Mouse (Mus musculus): Measurements from ENCODE around the gene Sema4b.
A peak's percentile ranks its signal among the peaks of the same experiment; 100 is the strongest.

Gene Sema4b

DNA sequence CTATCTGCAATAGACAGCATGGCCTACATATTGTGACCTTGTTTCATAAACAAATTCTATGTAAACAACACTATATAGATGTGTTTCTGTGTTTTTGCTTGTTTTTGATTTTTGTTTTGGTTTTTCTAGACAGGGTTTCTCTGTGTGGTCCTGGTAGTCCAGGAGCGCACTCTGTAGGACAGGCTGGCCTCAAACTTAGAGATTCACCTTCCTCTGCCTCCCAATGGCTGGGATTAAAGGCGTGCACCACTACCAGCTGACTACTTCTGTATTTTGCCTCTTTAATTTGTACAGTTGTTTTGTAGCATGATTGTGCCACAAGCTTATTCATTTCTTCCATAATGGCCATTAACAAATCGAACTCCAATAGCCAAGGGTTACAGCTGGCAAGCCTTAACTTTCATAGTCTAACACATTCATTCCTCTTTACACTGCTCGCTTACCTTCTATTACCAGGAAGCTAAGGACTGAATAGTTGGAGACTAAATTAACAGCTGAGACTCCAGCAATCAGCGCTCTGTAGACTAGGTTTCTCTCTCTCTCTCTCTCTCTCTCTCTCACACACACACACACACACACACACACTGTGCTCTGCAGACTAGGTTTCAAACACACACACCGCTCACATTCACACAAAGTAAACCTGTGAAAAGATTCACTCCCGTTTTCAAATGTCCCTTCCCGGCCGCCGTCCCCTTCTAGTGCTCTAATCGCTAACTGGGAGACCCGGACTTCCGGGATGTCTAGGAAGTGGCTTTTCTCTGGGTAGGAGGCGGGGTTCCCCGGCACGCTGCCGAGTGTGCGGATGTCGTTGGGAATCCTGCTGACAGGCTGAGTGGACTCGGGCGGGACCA lies 82.5 kb downstream of the Sema4b start, which contains the start of gene Vps33b:
Gene Vps33b, plus strand, starts transcription at position 753 of the 854 bp plus-strand sequence.
- peak; percentile 95 for DNase-seq (ENCODE audit: low spot score)

DNA sequence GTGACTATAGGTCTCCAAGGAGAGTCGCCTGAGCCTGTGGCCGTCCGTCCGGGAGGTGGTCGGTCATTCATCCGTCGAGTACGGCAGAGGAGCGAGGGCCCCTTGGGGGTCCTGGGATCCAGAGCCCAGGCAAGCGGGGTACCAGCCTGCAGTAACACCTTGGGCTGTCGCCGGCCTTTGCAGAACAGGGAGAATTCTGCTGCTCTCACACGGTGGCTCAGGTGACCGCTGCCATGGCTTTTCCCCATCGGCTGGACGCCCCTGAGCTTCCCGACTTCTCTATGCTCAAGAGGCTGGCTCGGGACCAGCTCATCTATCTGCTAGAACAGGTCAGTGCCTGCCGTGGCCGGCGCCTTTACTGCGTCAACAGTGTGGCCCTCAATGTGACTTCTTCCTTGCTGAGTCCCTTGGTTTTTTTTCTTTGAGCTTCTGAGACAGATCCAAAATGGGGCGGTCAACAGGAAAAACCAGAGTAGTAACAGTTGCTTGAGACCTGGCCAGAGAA lies 83.2 kb downstream of the Sema4b start:
- DNase-seq (ENCODE audit: low spot score) = peak; percentile 43

DNA sequence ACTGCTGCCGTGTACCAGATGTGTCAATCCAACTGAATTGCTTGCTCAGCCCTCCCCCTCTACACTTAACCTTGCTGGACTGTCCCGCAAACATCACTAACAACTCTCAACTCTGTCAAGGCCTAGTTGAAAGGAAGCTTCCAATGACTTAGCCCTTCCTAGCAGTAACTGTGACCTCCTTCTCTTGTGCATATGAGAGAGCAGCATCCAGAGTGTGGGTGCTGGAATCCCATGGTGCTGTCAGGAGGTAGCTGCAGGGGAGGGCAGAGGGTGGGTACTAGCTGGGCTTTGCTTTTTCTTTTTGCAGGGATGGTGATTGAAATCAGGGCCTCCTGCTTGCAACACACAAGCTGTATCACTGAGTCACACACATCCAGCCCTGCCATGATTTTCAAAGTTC lies 86.8 kb downstream of the Sema4b start:
- no peak for DNase-seq (ENCODE audit: low spot score)

All from MN1 (cell line).